Mouse (Mus musculus) embryonic facial prominence, embryonic 11.5 days (tissue): ENCODE measurements at regions not wholly inside any gene's neighbourhood (a gene's known extent, or its start where the extent isn't known, plus 50 kb on each side); places are given as distances from the start of the nearest gene placed in this dataset.

ENCODE experiments used
- ATAC-seq: fragments of 200-750 bp; cut with Nextera tagmentation; replicated peaks from 2 replicates; pipeline ENCODE4 v1.8.0; 2017; ENCODE audit warnings: low read depth; ENCODE audit not compliant: insufficient number of reproducible peaks, low FRiP score, low TSS enrichment
- DNase-seq: peaks from one replicate; pipeline ENCODE4 v3.0.0-alpha.2; 2015; ENCODE audit warnings: low spot score
- H3K27ac ChIP-seq: fragments of 300-500 bp; sonication (generic); replicated peaks from 2 replicates; pipeline ENCODE4 v1.5.1; 2014; ENCODE audit warnings: mild to moderate bottlenecking, low read depth, low read length, control low read depth
- H3K27me3 ChIP-seq: fragments of 300-500 bp; sonication (generic); 2 replicates; pipeline ENCODE4 v1.6.1; 2014; ENCODE audit warnings: mild to moderate bottlenecking, low read length, moderate library complexity, mixed read lengths; ENCODE audit not compliant: control insufficient read depth, insufficient read depth
- H3K36me3 ChIP-seq: fragments of 300-500 bp; sonication (generic); replicated peaks from 2 replicates; pipeline ENCODE4 v1.6.1; 2014; ENCODE audit warnings: low read depth, mild to moderate bottlenecking, low read length, moderate library complexity, mixed read lengths; ENCODE audit not compliant: control insufficient read depth, insufficient read depth
- H3K4me1 ChIP-seq: fragments of 300-500 bp; sonication (generic); 2 replicates; pipeline ENCODE4 v1.6.1; 2014; ENCODE audit warnings: low read length, mixed read lengths; ENCODE audit not compliant: control insufficient read depth, insufficient read depth
- H3K4me2 ChIP-seq: fragments of 300-500 bp; sonication (generic); 2 replicates; pipeline ENCODE4 v1.6.1; 2014; ENCODE audit warnings: low read depth, mild to moderate bottlenecking, control low read depth, low read length, moderate library complexity
- H3K4me3 ChIP-seq: fragments of 300-500 bp; sonication (generic); 2 replicates; pipeline ENCODE4 v1.5.1; 2014; ENCODE audit warnings: low read depth, low read length, control low read depth
- H3K9ac ChIP-seq: fragments of 300-500 bp; sonication (generic); replicated peaks from 2 replicates; pipeline ENCODE4 v1.6.1; 2014; ENCODE audit warnings: mild to moderate bottlenecking, control low read depth, low read length
- H3K9me3 ChIP-seq: fragments of 300-500 bp; sonication (generic); replicated peaks from 2 replicates; pipeline ENCODE4 v1.6.1; 2016; ENCODE audit warnings: mild to moderate bottlenecking, low read length, inconsistent platforms, mixed read lengths; ENCODE audit not compliant: control insufficient read depth
- WGBS: fragments of 180-500 bp; shearing (Covaris S2); extraction: QIAGEN DNeasy Blood & Tissue Kit; methylation state at CpG from one replicate; pipeline ENCODE4 v1.1.7; 2014; 5-methylcytosine and 5-hydroxymethylcytosine counted together

GRCm38 (mm10) chr12:27500516-27500915 lies 158.1 kb upstream of the Sox11 start:
- Histone ChIP-seq H3K27ac (no peak overlapping the region), H3K27me3 (no peaks in the 10 kb centered on the region), H3K4me2 (no peak overlapping the region), H3K4me1 (0 out of 2 replicates have a peak, but pooled peaks cover 5% of the 10 kb centered on the region), H3K36me3 (no peaks in the 10 kb centered on the region), H3K9me3 (no peaks in the 10 kb centered on the region), H3K9ac (no peak overlapping the region; the same call in 1 of the 2 replicates), H3K4me3 (no peak overlapping the region)
- no peak for ATAC-seq
- 27% methylated on average over 5 of the region's 5 CpGs for WGBS
- DNase-seq: peak; percentile 71

DNA sequence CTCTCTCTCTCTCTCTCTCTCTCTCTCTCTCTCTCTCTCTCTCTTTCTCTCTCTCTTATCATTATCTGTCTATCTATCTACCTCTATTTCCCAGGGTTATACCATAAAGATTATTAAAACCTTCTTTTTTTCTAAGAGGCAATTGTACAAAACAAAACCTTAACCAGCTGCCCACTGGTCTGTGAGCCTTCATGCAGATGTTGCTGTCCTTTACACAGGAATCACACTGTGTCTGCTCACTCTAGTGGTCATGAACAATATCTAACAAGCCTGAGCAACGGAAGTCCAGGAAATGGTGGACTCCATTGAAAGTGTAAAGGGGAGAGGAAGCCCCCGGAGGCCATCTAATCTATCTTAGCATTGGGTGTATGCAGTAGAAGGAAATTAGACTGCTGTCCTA lies 156.9 kb upstream of the Sox11 start:
- H3K4me3 ChIP-seq: no peak overlapping the region
- 57% methylated on average over 2 of the region's 2 CpGs for WGBS
- H3K4me1 ChIP-seq: 0 out of 2 replicates have a peak, but pooled peaks cover 5% of the 10 kb centered on the region
- no peak for ATAC-seq
- H3K9me3 ChIP-seq: no peaks in the 10 kb centered on the region
- no peaks in the 10 kb centered on the region for H3K36me3 ChIP-seq
- no peak overlapping the region for H3K27ac ChIP-seq
- H3K27me3 ChIP-seq: no peaks in the 10 kb centered on the region
- H3K9ac ChIP-seq: no peak overlapping the region
- no peak overlapping the region for H3K4me2 ChIP-seq
- no peak for DNase-seq

GRCm38 (mm10) chr12:27496826-27497557 lies 154.6 kb upstream of the Sox11 start:
- Histone ChIP-seq H3K27me3 (no peaks in the 10 kb centered on the region), H3K27ac (no peak overlapping the region), H3K4me3 (no peak overlapping the region), H3K9me3 (no peaks in the 10 kb centered on the region), H3K4me2 (no peak overlapping the region), H3K4me1 (no peaks in the 10 kb centered on the region), H3K36me3 (no peaks in the 10 kb centered on the region), H3K9ac (no peak overlapping the region)
- ATAC-seq: no peak
- no peak for DNase-seq
- 58% methylated on average over 6 of the region's 6 CpGs for WGBS

- Histone ChIP-seq H3K4me1 (no peaks in the 10 kb centered on the region), H3K9me3 (no peaks in the 10 kb centered on the region), H3K27ac (no peak overlapping the region), H3K27me3 (no peaks in the 10 kb centered on the region), H3K4me3 (no peak overlapping the region), H3K9ac (no peak overlapping the region), H3K4me2 (no peak overlapping the region), H3K36me3 (no peaks in the 10 kb centered on the region)
- DNase-seq: no peak
- no peak for ATAC-seq
- 19% methylated on average over 2 of the region's 2 CpGs for whole genome bisulfite sequencing
These were observed 149.9 kb upstream of the Sox11 start for GRCm38 (mm10) chr12:27492270-27492669.

- Histone ChIP-seq H3K9ac (no peak overlapping the region), H3K27me3 (no peaks in the 10 kb centered on the region), H3K27ac (no peak overlapping the region), H3K4me3 (no peak overlapping the region), H3K4me1 (no peaks in the 10 kb centered on the region), H3K4me2 (no peak overlapping the region), H3K36me3 (no peaks in the 10 kb centered on the region), H3K9me3 (no peaks in the 10 kb centered on the region)
- DNase-seq (no peak), ATAC-seq (no peak)
These were observed 138.9 kb upstream of the Sox11 start for GRCm38 (mm10) chr12:27481230-27481629.

- ATAC-seq (no peak), DNase-seq (no peak)
- no peaks in the 10 kb centered on the region for H3K4me1 ChIP-seq
- no peak overlapping the region for H3K9ac ChIP-seq
- H3K27me3 ChIP-seq: no peaks in the 10 kb centered on the region
- WGBS: 90% methylated on average over 7 of the region's 7 CpGs
- no peak overlapping the region for H3K4me2 ChIP-seq
- no peak overlapping the region for H3K4me3 ChIP-seq
- no peaks in the 10 kb centered on the region for H3K9me3 ChIP-seq
- no peak overlapping the region for H3K27ac ChIP-seq
- no peaks in the 10 kb centered on the region for H3K36me3 ChIP-seq
These were observed 137.2 kb upstream of the Sox11 start for GRCm38 (mm10) chr12:27479601-27480001.

GRCm38 (mm10) chr12:27474631-27475030 lies 132.3 kb upstream of the Sox11 start:
- Histone ChIP-seq H3K27me3 (no peaks in the 10 kb centered on the region), H3K4me1 (peaks cover 9% of the 10 kb centered on the region), H3K27ac (no peak overlapping the region), H3K9ac (no peak overlapping the region), H3K4me2 (no peak overlapping the region), H3K4me3 (no peak overlapping the region), H3K9me3 (no peaks in the 10 kb centered on the region), H3K36me3 (no peaks in the 10 kb centered on the region)
- ATAC-seq: no peak
- WGBS: 63% methylated on average over 4 of the region's 4 CpGs
- no peak for DNase-seq

GRCm38 (mm10) chr12:27471557-27471956 lies 129.2 kb upstream of the Sox11 start:
- Histone ChIP-seq H3K36me3 (no peaks in the 10 kb centered on the region), H3K4me2 (no peak overlapping the region), H3K9ac (0 out of 2 replicates have a peak overlapping the region, but pooled peaks have one; percentile 9), H3K9me3 (no peaks in the 10 kb centered on the region), H3K4me1 (peaks cover 9% of the 10 kb centered on the region), H3K4me3 (no peak overlapping the region), H3K27ac (peak overlapping the region; percentile 47; the same call in 1 of the 2 replicates), H3K27me3 (no peaks in the 10 kb centered on the region)
- no peak for ATAC-seq
- WGBS: 12% methylated on average over 5 of the region's 5 CpGs
- DNase-seq: no peak
